Mouse (Mus musculus) erythroid progenitor cell, adult 5-6 weeks (primary cell): ENCODE measurements around the gene Cul3. TPM values are rescaled to one million over a fixed set of nuclear protein-coding genes. Genes with fewer than 3 reads are reported as not detected.
"Not testable (repeated sequence)": the region's sequence is repeated elsewhere in the genome, so short reads cannot be mapped to it uniquely, and the experiment has no call there.

Experiments
- ATAC-seq: replicated peaks from 2 replicates; pipeline ENCODE4 v1.8.0; 2016; ENCODE audit warnings: moderate number of reproducible peaks, mild to moderate bottlenecking, moderate TSS enrichment, inconsistent platforms; ENCODE audit not compliant: poor library complexity, low FRiP score, severe bottlenecking
- total RNA-seq, 2 experiments: library from RNA; stranded (forward) in 1 of 2; stranded (reverse) in 1 of 2; fragments of 150-400 nt in 1 of 2; fragments of 186-747, 209-891 nt in 1 of 2; gene quantifications; 2 replicates each; pipeline versions ENCODE4 v1.2.3 to v1.2.4; 2015 to 2017; ENCODE audit warnings: low replicate concordance in 2 of 2

Gene Cul3
- total RNA-seq (2015; ENCODE audit: low replicate concordance) = 81.8 and 143 TPM in 2 replicates
- total RNA-seq (2017; ENCODE audit: low replicate concordance) = 122 and 152 TPM in 2 replicates

DNA sequence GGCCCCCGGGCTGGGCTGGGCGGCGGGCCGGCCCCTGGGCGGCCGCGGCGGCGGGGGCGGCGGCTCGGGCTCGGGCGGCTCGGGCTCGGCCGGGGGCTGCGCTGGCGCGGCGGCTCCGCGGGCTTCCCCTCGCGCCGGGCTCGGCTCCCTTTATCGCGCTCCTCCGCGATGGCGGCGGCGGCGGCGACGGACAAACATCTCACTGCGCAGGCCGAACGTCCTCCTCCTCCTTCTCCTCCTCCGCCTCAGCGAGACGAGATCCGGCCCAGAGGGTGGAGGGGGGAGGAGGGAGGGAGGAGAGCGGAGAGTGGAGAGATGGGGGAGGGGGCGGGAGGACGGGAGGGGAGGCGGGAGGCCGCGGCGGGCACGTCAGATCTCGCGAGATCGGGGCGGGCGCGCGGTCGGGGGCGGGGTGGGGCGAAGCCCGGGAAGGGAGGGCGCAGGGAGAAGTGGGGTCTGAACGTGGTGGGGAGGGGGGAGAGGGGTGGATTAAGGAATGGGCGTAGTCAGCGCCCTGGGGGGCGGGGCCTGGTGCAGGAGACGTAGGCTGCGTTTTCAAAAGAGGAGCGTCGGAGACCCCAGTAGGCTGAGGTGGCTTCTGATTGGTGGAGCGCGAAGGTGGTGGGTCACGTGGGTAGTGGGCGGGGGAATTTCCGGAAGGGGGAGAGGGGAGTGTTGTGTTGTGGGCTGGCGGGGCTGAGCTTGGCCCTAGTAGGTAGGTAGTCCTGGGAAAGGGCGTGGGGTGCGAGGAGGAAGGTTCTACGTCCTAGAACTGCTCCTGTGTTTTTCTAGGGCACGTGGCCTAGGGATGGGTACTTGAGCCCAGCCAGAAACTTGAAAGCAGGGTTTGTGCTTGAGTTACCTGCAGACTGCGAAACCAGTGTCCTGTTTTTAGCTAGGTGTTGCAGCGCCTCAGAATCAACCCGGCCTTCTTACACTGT, at the start of gene Cul3:
Gene Cul3 (minus strand): TSS at position 45 of the 941 bp plus-strand sequence.
- ATAC-seq = peak; percentile 87

DNA sequence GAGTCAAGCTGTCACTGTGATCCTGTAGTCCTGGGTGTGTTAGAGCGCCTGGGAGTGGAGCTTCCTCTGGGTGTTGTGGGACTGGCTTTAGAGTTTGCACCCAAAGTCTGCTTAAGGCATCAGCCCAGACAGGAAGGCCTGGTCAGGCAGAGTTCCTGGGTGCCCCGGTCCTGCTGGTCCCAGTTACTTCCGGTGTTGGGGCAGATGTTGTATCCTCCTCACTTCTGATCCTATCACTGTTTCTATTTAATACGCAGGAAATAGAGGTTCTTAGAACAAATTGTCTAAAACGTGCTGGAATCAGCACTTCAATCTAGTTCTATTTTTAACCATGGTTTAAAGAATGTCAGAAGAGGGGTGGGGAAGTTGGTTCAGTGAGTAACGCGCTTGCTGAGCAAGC, 49.2 kb upstream of the Cul3 start:
- ATAC-seq = no peak

GRCm38 (mm10) chr1:80383613-80384589, 43.6 kb upstream of the Cul3 start:
- ATAC-seq = no peak

- no peak for ATAC-seq
Observed at GRCm38 (mm10) chr1:80382928-80383327, 42.6 kb upstream of the Cul3 start.

DNA sequence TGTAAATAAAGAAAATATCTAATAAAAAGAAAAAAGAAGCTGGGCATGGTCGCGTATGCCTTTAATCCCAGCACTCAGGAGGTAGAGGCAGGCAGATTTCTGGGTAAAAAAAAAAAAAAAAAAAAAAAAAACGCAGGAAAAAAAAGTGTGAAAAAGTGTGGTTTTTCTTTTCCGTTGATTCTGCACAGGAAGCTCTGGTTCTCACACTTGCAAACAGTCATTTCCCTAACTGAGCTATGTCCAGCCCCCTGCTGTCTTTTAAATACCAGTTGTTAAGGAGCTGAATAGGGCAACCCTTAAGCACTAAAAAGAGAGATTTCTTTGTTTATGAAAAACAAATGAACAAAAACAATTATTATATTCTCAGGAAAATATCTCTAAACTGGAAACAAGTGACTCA, 41.0 kb upstream of the Cul3 start:
- ATAC-seq = no peak

- no peak for ATAC-seq
Observed at GRCm38 (mm10) chr1:80372010-80372409, 31.7 kb upstream of the Cul3 start.

DNA sequence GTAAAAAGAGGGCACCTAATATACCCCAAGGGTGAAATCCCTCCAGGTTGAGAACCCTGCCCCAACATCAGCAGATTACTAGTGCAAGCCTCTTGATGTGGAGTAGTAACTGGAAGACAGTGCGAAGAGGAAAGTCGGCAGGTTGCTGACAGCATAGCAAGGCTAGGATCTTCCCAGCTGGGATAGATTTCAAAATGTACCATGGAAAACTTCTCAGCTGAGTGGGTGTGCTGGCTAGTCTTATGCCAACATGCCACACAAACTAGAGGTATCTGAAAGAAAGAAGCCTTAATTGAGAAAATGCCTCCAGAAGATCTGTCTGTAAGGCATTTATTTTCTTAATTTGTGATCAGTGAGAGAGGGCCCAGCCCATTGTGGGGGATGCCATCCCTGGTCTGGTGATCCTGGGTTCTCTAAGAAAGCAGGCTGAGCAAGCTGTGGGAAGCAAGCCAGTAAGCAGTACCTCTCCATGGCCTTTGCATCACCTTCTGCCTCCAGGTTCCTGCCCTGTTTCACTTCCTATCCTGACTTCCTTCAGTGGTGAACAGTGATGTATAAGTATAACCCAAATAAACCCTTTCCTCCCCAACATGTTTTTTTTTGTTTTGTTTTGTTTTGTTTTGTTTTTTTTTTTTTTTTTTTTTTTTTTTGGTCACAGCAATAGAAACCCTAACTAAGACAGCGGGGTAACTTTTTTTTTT, 31.1 kb upstream of the Cul3 start:
- no peak for ATAC-seq

DNA sequence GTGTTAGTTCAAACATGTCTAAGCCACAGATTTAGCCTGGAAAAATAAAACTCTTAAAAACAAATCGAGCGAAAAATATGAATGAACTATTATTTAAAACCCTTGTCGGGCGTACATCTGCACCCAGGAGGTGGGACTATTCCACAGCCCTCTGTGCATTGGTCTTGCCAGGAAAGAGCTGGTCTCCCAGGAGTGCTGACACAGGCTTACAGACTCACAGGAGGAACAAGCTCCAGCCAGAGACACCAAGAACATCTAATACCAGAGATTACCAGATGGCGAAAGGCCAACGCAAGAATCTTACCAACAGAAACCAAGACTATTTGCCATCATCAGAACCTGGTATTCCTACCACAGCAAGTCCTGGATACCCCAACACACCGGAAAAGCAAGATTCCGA, 23.2 kb upstream of the Cul3 start:
- ATAC-seq = no peak

DNA sequence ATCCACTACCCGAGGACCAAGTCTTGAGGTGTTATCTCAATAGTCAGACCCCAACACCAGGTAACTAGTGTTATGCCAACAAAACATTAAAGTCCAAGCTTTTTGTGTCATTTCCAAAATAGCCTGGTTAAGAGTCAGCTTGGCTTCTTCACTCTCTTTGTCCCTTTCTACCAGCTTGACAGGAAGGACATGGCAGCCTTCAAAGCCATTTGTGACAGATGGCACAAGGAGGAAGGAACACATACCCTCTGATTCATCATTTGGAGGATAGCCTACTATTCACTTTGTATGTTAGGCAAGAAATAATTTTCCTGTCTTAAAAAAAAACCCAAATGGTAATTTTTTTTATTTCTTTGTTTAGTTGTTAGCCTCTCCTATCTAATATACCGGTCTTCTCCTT, 22.7 kb upstream of the Cul3 start:
- no peak for ATAC-seq

DNA sequence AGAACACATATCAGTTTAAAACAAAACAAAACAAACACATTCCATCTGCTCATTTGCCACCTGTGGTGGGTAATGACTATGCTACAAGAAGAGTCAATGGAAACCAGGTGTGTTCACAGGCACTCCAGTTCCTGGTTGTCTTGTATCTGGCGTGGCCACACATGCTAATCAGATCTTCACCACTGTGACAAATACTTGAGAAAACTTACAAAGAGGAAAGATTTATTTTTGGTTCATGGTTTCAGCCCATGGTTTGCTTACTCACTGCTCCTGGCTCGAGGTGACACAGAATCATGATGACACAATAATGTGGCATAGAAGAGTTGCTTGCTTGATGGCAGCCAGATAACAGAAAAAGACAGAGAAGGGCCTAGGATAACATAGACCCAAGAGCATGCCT, 22.1 kb upstream of the Cul3 start:
- ATAC-seq = no peak

DNA sequence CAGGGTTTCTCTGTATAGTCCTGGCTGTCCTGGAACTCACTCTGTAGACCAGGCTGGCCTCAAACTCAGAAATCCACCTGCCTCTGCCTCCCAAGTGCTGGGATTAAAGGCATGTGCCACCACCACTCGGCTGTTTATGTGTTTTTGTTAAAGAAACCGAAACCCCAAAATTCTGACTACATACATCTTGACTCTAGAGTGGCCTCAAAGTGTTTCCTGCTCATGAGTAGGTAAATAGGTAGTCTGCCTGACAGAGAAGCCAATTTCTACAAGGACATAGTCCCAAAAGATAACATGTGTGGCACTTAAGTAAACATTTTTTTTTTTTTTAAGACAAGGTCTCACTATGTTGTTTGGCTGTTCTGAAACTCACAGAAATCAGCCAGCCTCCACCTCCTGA, 21.5 kb upstream of the Cul3 start:
- not testable (repeated sequence) for ATAC-seq

- no peak for ATAC-seq
Observed at GRCm38 (mm10) chr1:80360038-80360608, 19.8 kb upstream of the Cul3 start.

GRCm38 (mm10) chr1:80340061-80340435, 232 bp downstream of the Cul3 start:
- ATAC-seq = peak; percentile 37

DNA sequence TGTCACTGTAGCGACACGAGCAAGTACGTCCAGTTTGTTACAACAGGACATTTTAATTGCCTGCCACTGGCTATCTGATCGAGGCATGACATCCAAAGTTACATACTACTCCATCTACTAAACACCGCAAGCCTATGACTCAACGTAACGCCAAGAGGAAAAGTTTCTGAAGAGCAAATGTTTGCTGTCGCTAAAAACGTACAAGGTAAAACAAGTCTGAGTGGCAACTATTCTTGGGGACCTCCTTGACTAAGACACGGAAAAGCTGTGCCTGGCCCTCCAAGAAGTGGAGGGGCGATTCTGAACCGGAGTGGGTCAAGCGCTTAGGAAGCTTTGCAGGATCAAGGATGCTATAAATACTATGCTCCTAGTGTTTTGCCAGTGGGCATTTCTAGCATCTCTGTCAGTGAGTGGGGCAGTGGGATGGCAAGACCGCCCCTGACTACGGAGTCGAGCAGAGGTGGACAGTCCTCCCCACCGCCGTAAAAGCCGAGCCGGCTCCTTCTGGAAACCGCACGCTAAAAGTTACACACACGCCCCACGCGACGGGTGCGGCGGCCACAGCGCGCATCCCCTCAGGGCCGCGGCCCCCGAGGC, 757 bp downstream of the Cul3 start:
- ATAC-seq = peak; percentile 56

DNA sequence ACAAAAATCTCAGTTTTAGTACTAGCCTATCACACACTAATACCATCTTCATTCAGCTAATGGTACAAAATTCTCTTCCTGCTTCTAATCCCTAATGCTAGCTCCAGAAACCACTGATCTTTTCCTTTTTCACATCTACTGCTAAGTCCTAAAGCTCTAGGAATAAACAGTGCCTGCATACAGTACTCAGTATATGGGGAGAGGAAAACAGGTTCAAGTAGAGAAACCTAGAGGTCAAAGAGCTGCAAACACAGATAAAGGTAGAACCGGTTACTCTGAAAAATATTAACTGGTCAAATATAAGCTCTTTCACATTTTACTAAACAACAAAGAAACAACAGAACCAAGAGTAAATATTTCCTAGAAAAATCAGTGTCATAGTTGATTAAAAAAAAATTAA, 1.9 kb downstream of the Cul3 start:
- no peak for ATAC-seq

DNA sequence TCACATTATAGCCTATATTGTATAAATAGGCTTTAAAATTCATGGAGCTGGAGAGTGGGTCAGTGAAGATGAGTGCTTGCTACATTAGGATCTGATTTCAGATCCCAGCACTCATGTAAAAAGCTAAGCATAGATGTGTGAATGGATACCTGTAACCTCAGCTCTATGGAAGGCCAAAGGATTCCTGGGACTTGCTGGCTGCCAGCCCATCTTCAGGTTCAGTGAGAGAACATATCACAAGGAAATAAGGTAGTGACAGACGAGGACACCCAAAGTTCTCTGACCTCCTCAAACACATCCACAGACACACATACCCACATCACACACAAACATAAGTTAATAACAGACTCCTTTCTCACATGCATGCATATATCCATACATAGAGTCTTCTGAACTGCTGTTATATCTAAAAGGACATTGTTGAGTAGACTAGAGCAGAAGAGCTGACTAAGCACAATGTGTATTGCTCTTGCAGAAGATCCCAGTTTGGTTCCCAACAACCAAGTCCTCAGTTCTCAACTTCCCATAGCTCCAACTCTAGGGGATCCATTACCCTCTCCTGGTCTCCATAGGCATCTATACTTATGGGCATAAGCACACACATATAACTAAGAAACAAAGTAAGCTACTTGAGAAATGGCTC, 4.4 kb downstream of the Cul3 start:
- no peak for ATAC-seq

DNA sequence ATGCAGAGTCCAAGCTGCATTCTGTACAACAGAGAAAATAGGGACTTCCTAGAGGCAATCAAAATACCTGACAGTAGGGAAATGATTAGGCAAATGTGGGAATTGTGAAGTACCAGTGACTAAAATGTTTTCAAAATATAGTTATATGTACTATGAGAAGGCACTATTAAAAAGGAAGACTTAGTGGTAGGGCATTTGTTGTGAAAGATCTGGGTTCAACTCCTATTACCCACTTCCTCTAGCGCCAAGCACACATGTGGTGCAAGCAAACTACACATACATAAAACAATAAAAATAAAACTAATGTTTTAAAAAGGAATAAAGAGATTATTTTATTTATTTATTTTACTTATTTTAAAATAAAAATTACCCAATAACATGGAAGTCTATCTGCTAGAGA, 5.2 kb downstream of the Cul3 start:
- no peak for ATAC-seq

DNA sequence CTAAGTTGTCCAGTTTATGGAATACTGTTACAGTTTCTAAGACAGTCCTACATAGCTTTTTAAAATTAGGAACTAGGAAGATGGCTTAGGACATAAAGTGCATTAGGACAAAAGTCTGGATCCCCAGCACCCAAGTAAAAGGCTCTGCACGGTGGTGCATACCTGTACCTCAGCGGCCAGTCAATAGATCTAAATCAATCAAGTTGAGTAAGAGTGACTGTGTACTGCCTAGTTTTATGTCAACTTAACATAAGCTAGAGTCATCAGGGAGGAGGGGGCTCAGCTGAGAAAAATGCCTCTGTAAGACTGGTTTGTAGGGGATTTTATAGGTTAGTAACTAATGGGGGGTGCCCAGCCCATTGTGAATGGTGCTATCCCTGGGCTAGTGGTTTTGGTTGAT, 9.3 kb downstream of the Cul3 start:
- no peak for ATAC-seq

DNA sequence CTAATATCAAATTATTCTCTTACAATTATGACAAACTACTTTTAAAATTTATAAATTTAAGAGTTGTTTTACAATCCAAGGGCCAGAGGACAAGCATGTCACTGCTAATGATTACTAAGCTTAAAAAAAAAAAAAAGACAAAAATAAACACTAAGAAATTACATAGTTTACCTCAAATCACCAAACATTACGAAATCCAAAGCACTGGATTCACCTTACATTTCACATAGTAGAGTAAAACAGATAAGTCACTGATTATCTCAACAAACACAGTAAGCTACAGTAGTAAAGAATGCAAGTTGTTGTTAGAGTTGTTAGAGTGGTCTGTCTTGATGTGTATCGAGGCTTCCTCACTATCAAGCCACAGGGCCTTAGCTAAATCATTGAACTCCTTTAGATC, 14.5 kb downstream of the Cul3 start:
- ATAC-seq = no peak
